Mouse (Mus musculus): ENCODE results near the gene Spag7.

Spag7 gene

DNA sequence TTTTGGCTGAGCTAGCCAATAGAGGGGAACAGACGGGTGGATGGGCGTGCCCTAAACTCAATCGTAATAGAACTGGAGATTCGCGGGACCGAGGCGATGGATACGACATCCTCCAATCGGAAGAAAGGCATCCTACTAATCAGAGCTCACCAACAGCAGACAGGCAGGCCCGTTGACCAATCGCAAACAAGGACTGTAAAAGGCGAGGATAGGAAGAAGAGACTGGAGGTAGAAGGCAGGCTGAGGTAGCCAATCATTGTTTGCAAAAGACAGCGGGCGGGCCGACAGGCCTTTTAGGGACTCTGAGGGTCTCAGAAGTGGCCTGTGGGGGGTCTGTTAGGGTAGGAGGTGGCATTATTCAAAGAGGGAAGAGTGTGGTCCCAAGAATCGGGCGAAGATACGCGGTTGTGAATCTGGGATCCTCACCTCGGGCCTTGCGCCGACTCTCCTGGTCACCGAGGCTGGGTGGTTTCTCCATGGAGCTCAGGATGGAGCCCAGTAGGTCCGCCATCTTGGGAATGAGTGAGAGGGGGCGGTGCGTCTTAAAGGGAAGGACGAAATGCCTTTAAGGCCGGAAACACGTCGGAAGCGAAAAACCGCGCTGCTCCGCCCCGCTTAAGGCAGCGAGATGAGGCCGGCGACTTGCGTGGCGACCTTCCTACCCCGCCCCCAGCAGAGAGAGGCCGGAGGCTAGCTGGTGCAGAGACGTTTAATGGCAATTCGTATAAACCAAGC lies at the start of gene Spag7:
TSS of gene Spag7 (minus strand) at position 646 of the 735 bp plus-strand sequence.
- DNase-seq (ENCODE audit: low read depth, low spot score) = peak; percentile 98
- Histone ChIP-seq H3K27me3 (ENCODE audit: control insufficient read depth, insufficient read depth, low read length, poor library complexity, severe bottlenecking) (no peaks in the 10 kb centered on the region), H3K36me3 (ENCODE audit: control insufficient read depth, insufficient read depth, low read length, poor library complexity, severe bottlenecking) (peaks cover 4% of the 10 kb centered on the region)

DNA sequence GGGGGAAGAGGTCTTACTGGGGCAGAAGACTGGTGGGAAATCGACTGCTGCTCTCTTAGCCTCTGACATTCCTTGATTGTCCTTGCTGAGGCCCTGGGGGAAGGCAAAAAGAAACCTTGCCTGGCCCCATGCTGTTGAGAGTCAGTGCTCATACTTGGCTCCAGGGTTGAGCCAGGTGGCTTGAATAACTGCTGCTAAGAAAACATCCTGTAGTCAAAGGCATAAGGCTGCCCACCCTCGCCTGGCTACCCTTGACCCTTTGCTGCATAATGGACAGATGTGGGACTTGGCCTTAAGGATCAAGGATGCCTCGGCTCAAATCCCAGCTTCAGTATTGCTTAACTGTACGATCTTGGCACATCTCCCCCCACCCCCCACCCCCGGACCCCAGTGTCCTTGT lies 49.3 kb upstream of the Spag7 start:
- H3K36me3 ChIP-seq (ENCODE audit: control insufficient read depth, insufficient read depth, low read length, poor library complexity, severe bottlenecking) = peaks cover 7% of the 10 kb centered on the region; the same call in 1 of the 2 replicates

DNA sequence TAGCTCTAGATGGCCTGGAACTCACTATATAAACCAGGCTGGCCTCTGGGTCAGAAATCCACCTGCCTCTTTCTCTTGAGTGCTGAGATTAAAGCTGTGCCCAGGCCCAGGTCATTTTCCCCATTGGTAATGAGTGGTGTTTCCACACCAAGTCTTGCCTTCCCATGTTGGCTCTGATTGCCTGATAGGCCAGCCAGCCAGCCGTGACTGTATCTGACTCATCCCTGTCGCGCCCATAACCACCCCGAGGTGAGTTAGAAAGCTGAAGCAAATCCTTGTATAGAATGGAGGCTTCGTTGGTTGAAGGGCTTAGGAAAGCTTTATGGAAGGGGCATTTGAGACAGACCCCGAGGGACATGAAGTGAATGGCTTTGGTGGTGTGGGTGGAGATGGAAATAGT lies 46.6 kb upstream of the Spag7 start:
- peaks cover 11% of the 10 kb centered on the region; the same call in 1 of the 2 replicates for H3K36me3 ChIP-seq (ENCODE audit: control insufficient read depth, insufficient read depth, low read length, poor library complexity, severe bottlenecking)
- H3K27me3 ChIP-seq (ENCODE audit: control insufficient read depth, insufficient read depth, low read length, poor library complexity, severe bottlenecking) = no peaks in the 10 kb centered on the region
- no peak for DNase-seq (ENCODE audit: low read depth, low spot score)

More for the DNA sequence above, 49.3 kb upstream of the Spag7 start:
- DNase-seq (ENCODE audit: low read depth, low spot score) = no peak
- no peaks in the 10 kb centered on the region for H3K27me3 ChIP-seq (ENCODE audit: control insufficient read depth, insufficient read depth, low read length, poor library complexity, severe bottlenecking)

DNA sequence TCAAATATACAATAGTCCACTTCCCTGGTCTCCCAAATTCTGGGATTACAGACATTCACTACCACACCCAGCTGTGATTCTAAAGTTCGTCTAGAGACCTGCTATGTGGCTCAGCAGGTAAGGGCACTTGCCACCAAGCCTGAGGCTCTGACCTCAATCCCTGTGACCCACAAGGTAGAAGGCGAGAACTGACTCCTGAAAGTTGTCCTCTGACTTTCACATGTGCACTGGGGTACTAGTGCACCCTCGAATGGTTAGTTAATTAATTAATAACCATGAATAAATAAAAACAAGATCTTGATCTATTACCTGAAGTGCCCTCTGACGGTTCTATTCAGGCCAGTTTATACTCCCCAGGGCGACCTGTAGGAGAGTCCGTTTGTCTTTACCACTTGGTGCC lies 44.0 kb upstream of the Spag7 start:
- no peak for DNase-seq (ENCODE audit: low read depth, low spot score)
- Histone ChIP-seq H3K27me3 (ENCODE audit: control insufficient read depth, insufficient read depth, low read length, poor library complexity, severe bottlenecking) (no peaks in the 10 kb centered on the region), H3K36me3 (ENCODE audit: control insufficient read depth, insufficient read depth, low read length, poor library complexity, severe bottlenecking) (peaks cover 13% of the 10 kb centered on the region)

DNA sequence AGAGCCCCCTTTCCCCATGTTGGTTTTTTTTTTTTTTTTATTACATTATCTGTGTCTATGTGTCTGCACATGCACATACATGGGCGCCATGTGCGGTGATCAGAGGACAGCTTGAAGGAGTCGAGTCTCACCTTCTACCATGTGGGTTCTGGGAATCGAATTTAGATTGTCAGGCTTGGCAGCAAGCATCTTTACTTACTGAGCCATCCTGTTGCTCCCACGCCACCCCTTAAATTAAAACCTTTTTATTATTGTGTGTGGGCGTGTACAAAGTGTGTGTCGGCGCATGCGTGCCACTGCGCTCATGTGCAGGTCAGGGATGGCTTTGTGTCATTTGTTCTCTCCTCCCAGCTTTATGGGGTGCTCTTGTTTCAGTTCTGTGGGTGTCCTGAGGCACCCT lies 41.8 kb upstream of the Spag7 start:
- H3K36me3 ChIP-seq (ENCODE audit: control insufficient read depth, insufficient read depth, low read length, poor library complexity, severe bottlenecking) = peaks cover 12% of the 10 kb centered on the region
- DNase-seq (ENCODE audit: low read depth, low spot score) = no peak
- H3K27me3 ChIP-seq (ENCODE audit: control insufficient read depth, insufficient read depth, low read length, poor library complexity, severe bottlenecking) = no peaks in the 10 kb centered on the region

DNA sequence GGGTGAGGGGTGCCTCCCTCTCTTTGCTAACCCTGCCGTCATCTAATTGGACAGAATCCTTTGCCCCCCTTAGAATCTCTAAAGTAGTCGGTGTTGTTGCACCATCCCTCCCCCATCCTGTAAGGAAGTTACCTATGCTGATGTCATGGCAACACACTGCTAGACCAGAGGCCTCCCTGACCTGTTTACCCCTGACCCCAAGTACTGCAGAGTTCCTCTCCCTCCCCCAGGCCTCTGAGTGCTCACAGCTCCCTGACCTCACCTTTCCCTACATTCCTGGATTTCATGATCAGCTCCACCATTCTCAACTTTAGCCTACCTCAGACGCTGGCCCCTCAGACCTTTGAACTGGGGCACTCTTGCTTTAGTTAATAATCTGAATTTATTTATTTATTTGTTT lies 36.9 kb upstream of the Spag7 start:
- no peak for DNase-seq (ENCODE audit: low read depth, low spot score)
- H3K27me3 ChIP-seq (ENCODE audit: control insufficient read depth, insufficient read depth, low read length, poor library complexity, severe bottlenecking) = no peaks in the 10 kb centered on the region
- peaks cover 14% of the 10 kb centered on the region for H3K36me3 ChIP-seq (ENCODE audit: control insufficient read depth, insufficient read depth, low read length, poor library complexity, severe bottlenecking)

DNA sequence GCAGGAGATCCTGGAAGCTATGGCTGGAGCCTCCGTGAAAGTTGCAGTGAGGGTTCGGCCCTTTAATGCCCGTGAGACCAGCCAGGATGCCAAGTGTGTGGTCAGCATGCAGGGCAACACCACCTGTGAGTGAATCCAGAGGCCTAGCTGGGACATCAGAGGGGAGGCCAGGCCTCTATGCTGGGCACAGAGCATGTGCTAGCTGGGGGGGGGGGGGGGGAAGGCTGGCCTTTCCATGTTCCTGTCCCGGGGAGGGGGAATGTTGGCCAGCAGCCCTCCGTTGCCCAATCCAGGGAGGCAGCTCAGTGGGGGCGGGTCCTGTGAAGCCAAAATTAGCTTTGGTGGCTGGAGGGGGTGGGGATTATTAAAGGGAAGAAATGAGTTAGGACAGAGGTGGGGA lies 33.6 kb upstream of the Spag7 start:
- Histone ChIP-seq H3K27me3 (ENCODE audit: control insufficient read depth, insufficient read depth, low read length, poor library complexity, severe bottlenecking) (no peaks in the 10 kb centered on the region), H3K36me3 (ENCODE audit: control insufficient read depth, insufficient read depth, low read length, poor library complexity, severe bottlenecking) (peaks cover 9% of the 10 kb centered on the region; the same call in 1 of the 2 replicates)
- DNase-seq (ENCODE audit: low read depth, low spot score) = no peak

DNA sequence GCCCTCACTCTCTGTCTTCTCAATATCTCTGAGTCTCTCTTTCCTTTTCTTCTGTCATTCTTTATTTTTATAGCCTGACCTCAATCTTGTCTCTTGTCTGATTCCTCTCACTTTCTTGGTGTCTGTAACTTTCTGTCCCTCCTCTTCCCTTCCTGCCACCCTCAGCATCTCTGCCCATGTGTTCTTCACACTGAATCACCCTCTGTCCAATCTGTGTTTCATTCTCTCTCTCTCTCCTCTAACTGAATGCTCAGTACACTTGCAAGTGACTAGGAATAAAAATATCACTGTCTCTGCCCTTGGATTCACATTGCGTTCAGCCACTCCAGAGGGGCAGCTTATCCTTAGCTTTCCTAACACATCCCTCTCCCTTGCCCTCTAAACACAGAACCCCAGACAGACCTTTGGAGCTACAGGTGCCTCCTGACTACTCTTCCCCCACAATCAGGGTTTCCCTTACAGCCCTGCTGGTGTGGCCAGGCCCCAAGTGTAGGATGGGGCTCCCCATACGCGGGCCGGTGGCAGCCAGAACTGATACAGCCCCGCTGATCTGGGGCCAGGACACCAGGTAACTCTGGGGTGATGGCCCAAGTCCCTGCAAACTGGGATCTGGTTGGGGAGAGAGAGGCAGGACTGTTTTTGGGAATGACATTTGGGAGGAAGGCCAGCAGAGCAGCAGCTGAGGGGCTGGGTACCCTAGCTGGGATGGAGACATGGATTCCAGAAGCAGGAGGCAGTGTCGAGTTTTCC lies 32.9 kb upstream of the Spag7 start:
- Histone ChIP-seq H3K27me3 (ENCODE audit: control insufficient read depth, insufficient read depth, low read length, poor library complexity, severe bottlenecking) (no peaks in the 10 kb centered on the region), H3K36me3 (ENCODE audit: control insufficient read depth, insufficient read depth, low read length, poor library complexity, severe bottlenecking) (peaks cover 7% of the 10 kb centered on the region; the same call in 1 of the 2 replicates)
- no peak for DNase-seq (ENCODE audit: low read depth, low spot score)

DNA sequence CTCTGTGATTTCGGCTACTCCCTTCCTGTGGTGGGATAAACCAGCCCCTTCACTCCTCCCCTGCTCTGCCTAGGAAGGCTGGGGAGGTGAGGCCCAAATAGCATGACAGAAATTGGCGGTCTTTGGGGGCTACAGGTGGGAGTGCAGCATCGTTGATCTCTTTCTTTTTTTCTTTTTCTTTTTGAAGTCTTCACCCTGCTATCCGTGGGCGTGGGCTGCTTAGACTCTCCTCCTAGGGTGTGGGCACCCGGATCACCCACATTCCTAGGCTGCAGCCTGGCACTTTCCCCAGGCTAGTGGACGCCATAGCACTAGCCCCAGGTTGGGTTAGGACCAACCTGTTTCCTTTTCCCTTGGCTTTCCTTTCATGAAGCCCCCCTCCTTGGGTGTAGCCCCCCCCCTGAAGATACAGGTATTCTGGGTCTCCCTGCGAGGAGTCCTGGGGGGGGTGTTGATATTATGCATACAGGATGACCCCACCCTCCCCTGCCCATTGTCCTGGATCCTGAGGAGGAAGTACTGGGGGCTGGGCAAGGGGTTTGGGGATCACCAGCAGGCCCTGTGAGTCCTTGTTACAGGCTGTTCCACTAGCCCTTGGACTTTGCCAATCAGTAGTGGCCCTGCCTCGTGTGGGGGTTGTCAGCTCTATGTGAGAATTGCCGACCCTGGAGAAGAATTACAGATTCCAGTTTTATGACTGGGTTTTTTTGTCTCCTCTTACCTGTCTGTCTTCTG lies 32.2 kb upstream of the Spag7 start:
- peaks cover 5% of the 10 kb centered on the region; the same call in 1 of the 2 replicates for H3K36me3 ChIP-seq (ENCODE audit: control insufficient read depth, insufficient read depth, low read length, poor library complexity, severe bottlenecking)
- H3K27me3 ChIP-seq (ENCODE audit: control insufficient read depth, insufficient read depth, low read length, poor library complexity, severe bottlenecking) = no peaks in the 10 kb centered on the region
- DNase-seq (ENCODE audit: low read depth, low spot score) = no peak

DNA sequence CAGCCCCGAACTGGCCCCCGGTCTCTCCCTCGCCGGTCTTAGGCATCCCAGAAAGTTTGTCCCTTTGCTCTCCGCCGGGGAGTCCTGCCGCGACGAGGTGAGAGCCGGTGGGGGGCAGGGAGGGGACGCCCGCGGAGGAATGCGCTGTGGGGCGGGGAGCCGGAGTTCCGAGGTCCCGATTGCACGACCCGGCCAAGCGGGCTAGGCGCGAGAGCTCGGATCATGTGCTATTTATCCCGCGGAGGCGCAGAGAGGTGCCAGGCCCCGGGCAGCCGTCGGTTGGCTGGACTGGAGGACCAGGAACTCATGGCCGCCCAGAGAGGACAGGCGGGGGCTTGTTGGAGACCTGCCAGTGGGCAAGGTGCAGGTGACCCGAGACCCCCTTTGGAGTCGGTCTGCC lies 31.4 kb upstream of the Spag7 start:
- peaks cover 5% of the 10 kb centered on the region; the same call in 1 of the 2 replicates for H3K36me3 ChIP-seq (ENCODE audit: control insufficient read depth, insufficient read depth, low read length, poor library complexity, severe bottlenecking)
- no peaks in the 10 kb centered on the region for H3K27me3 ChIP-seq (ENCODE audit: control insufficient read depth, insufficient read depth, low read length, poor library complexity, severe bottlenecking)
- peak; percentile 53 for DNase-seq (ENCODE audit: low read depth, low spot score)

DNA sequence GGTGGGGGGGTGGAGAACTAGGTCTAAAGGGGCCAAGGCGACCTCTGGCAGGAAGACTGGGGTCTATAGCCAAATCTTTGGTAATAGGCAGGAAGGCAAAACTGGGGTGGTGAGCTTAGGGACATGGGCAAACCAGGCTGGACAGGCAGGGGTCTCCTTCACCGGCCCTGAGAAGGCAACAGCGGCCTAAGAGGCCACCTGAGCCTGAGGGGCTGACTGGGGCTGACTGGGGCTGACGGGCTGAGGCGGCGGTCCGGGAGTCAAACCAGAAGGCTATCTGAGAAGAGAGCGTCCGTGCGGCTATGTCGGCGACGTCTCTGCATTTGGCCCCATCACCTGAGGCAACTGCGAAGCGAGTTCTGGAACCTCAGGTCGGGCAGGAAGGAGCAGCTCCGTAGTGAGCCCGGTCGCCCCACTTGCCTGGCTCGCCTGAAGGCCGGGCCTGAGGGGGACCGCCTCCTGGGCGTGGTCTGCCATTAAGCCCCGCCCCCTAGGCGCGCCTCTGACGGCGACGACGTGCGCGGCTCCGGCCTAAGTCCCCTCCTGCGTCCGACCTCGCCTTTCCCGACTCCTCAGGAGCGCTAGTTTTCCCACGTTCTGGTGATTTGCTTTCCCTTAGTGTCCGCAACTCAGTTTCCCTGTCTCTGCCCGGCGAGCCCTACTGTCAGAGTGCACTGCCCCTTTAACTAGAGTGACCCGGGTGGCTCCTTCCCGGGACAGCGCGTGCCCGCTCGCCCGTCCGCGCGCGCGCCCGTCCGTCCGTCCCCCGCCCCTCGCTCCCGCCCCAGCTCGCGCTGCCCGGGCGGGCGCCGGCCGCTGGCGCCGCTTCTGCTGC lies 30.7 kb upstream of the Spag7 start, which contains the start of the genes Inca1 and Kif1c:
TSS of gene Inca1 (minus strand) at position 434 of the 835 bp plus-strand sequence.
TSS of gene Kif1c (plus strand) at position 827 of the 835 bp plus-strand sequence.
- H3K36me3 ChIP-seq (ENCODE audit: control insufficient read depth, insufficient read depth, low read length, poor library complexity, severe bottlenecking) = peaks cover 1% of the 10 kb centered on the region; the same call in 1 of the 2 replicates
- DNase-seq (ENCODE audit: low read depth, low spot score) = peak; percentile 96
- H3K27me3 ChIP-seq (ENCODE audit: control insufficient read depth, insufficient read depth, low read length, poor library complexity, severe bottlenecking) = no peaks in the 10 kb centered on the region

DNA sequence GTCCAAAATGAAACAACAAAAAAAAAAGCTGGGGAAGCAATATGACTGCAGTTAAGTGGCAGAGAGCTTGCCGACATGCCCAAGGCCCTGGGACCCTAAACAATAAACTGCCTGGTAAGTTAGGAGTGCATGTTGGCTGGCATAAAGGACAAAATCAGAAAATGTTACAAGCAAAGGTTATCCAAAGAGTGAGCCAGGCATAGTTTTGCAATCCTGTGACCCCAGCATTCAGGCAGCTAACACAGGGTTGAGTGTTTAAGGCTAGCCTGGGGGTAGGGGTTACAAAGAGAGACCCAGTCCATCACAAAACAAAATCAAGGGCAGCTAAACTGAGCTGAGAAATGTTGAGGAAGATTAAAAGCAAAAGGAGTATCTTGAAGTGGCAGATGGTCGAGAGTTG lies 29.8 kb upstream of the Spag7 start:
- no peak for DNase-seq (ENCODE audit: low read depth, low spot score)
- H3K36me3 ChIP-seq (ENCODE audit: control insufficient read depth, insufficient read depth, low read length, poor library complexity, severe bottlenecking) = 0 out of 2 replicates have a peak, but pooled peaks cover under 1% of the 10 kb centered on the region
- no peaks in the 10 kb centered on the region for H3K27me3 ChIP-seq (ENCODE audit: control insufficient read depth, insufficient read depth, low read length, poor library complexity, severe bottlenecking)

DNA sequence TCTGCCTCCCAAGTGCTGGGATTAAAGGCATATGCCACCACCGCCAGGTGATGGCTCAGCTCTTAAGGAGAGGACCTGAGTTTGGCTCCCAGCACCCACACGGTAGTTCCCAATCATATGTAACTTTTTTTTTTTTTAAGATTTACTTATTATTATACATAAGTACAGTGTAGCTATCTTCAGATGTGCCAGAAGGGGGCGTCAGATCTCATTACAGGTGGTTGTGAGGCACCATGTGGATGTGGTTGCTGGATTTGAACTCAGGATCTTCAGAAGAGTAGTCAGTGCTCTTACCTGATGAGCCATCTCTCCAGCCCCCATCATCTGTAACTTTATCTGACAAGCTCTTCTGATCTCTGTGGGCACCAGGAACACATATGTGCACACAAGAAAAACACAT lies 28.2 kb upstream of the Spag7 start:
- peak; percentile 59 for DNase-seq (ENCODE audit: low read depth, low spot score)
- Histone ChIP-seq H3K36me3 (ENCODE audit: control insufficient read depth, insufficient read depth, low read length, poor library complexity, severe bottlenecking) (no peaks in the 10 kb centered on the region), H3K27me3 (ENCODE audit: control insufficient read depth, insufficient read depth, low read length, poor library complexity, severe bottlenecking) (no peaks in the 10 kb centered on the region; the same call in 1 of the 2 replicates)

DNA sequence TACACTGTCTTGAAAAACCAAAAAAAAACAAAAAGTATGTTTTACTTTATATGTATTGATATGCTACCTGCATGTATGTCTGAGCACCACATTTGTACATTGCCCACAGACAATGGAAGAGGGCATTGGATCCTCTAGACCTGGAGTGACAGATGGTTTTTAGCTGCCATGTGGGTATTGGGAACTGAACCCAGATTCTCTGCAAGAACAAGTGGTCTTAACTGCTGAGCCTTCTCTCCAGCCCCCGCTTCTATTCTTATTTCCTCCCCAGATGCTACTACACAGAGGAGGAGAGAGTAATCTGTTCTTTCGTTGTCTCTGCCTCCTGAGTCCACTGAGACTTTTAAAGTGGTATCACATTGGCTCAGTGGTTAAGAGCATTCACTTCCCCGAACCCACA lies 24.3 kb upstream of the Spag7 start:
- H3K27me3 ChIP-seq (ENCODE audit: control insufficient read depth, insufficient read depth, low read length, poor library complexity, severe bottlenecking) = no peaks in the 10 kb centered on the region; the same call in 1 of the 2 replicates
- no peaks in the 10 kb centered on the region for H3K36me3 ChIP-seq (ENCODE audit: control insufficient read depth, insufficient read depth, low read length, poor library complexity, severe bottlenecking)
- no peak for DNase-seq (ENCODE audit: low read depth, low spot score)
